Mouse (Mus musculus) midbrain, postnatal 0 days (tissue): ENCODE data around the gene Tnfaip2. TPM values are rescaled to one million over a fixed set of nuclear protein-coding genes. Genes with fewer than 3 reads are reported as not detected.

ENCODE experiments used
- ATAC-seq: fragments of 200-750 bp; cut with Nextera tagmentation; 2 replicates; pipeline ENCODE4 v1.8.0; 2017; ENCODE audit warnings: moderate number of reproducible peaks, mild to moderate bottlenecking, moderate TSS enrichment, moderate library complexity; ENCODE audit not compliant: low FRiP score
- DNase-seq: peaks from one replicate; pipeline ENCODE4 v3.0.0-alpha.2; 2015; ENCODE audit warnings: low spot score
- H3K27ac ChIP-seq: fragments of 300-500 bp; sonication (generic); 2 replicates; pipeline ENCODE4 v1.5.1; 2014; ENCODE audit warnings: low read depth, mild to moderate bottlenecking, low read length, mixed read lengths
- H3K27me3 ChIP-seq: fragments of 300-500 bp; sonication (generic); 2 replicates; pipeline ENCODE4 v1.6.1; 2014; ENCODE audit warnings: low read length, control low read depth, mixed read lengths; ENCODE audit not compliant: insufficient read depth
- H3K36me3 ChIP-seq: fragments of 300-500 bp; sonication (generic); 2 replicates; pipeline ENCODE4 v1.6.1; 2014; ENCODE audit warnings: low read length, control low read depth, mixed read lengths; ENCODE audit not compliant: insufficient read depth
- H3K4me1 ChIP-seq: fragments of 300-500 bp; sonication (generic); 2 replicates; pipeline ENCODE4 v1.6.1; 2014; ENCODE audit warnings: mild to moderate bottlenecking, control low read depth, antibody characterized with exemption, low read length, mixed read lengths; ENCODE audit not compliant: insufficient read depth
- H3K4me2 ChIP-seq: fragments of 300-500 bp; sonication (generic); 2 replicates; pipeline ENCODE4 v1.6.1; 2014; ENCODE audit warnings: low read depth, mild to moderate bottlenecking, low read length, mixed read lengths; ENCODE audit not compliant: poor library complexity, severe bottlenecking
- H3K4me3 ChIP-seq: fragments of 300-500 bp; sonication (generic); 2 replicates; pipeline ENCODE4 v1.5.1; 2014; ENCODE audit warnings: low read depth, mild to moderate bottlenecking, low read length, moderate library complexity
- H3K9ac ChIP-seq: fragments of 300-500 bp; sonication (generic); replicated peaks from 2 replicates; pipeline ENCODE4 v1.6.1; 2014; ENCODE audit warnings: mild to moderate bottlenecking, low read length, moderate library complexity, mixed read lengths; ENCODE audit not compliant: poor library complexity, severe bottlenecking
- H3K9me3 ChIP-seq: fragments of 300-500 bp; sonication (generic); 2 replicates; pipeline ENCODE4 v1.6.1; 2016; ENCODE audit warnings: low read length, control low read depth
- CTCF ChIP-seq: IDR thresholded peaks from 2 replicates; pipeline ENCODE4 v1.5.1; 2016; ENCODE audit warnings: antibody characterized with exemption, mild to moderate bottlenecking
- WGBS: fragments of 180-500 bp; shearing (Covaris S2); extraction: QIAGEN DNeasy Blood & Tissue Kit; methylation state at CpG from one replicate; pipeline ENCODE4 v1.1.7; 2014; 5-methylcytosine and 5-hydroxymethylcytosine counted together
- polyA plus RNA-seq: library from polyadenylated mRNA; unstranded; fragments of >200 nt; fragmentation: Nextera tagmentation; extraction: Ambion mirVana; gene quantifications from 2 replicates; pipeline ENCODE4 v1.2.1, GENCODE M21; 2015
- total RNA-seq: library from RNA; depleted of rRNA; stranded (reverse); fragments of >200 nt; gene quantifications from 2 replicates; pipeline ENCODE4 v1.2.3, GENCODE M21; 2014

The Tnfaip2 gene
- total and polyA plus RNA-seq, 2 experiments from 2014 or later, result 0.38 to 1.5 TPM

DNA sequence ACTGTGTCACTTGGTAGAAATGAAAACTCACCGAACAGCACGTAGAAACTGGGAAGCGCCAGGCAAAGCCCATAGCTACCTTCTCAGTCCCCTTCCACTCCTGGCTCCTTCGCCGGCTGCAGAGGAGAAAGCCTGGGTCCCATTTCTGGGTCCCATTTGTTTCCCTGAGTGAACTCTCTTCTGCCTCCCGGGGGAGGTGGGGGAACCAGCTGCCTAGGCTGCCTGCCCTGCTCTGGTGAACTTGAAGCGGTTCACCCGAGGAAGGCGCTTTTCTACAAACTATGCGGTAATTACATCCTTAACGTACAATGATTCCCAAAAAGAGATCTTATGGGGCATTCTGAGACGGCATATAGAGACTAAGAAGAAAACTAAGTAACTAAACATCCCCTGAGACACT is 44.2 kb downstream of the Tnfaip2 start:
- Histone ChIP-seq H3K9ac (no peak overlapping the region), H3K9me3 (no peaks in the 10 kb centered on the region), H3K36me3 (no peaks in the 10 kb centered on the region), H3K27me3 (peaks cover 31% of the 10 kb centered on the region), H3K4me3 (no peak overlapping the region), H3K27ac (no peak overlapping the region), H3K4me1 (no peaks in the 10 kb centered on the region), H3K4me2 (peak overlapping the region; percentile 49; the same call in 1 of the 2 replicates)
- DNase-seq, result no peak
- no peak for TF ChIP-seq CTCF
- WGBS, result 10% methylated on average over 12 of the region's 12 CpGs
- no peak for ATAC-seq

GRCm38 (mm10) chr12:111489261-111489865 is 47.1 kb downstream of the Tnfaip2 start:
- H3K27me3 ChIP-seq, result peaks cover 23% of the 10 kb centered on the region
- no peaks in the 10 kb centered on the region for H3K4me1 ChIP-seq
- H3K9ac ChIP-seq, result no peak overlapping the region
- no peak for TF ChIP-seq CTCF
- no peak for DNase-seq
- H3K9me3 ChIP-seq, result no peaks in the 10 kb centered on the region
- no peak for ATAC-seq
- H3K4me2 ChIP-seq, result no peak overlapping the region
- no peak overlapping the region for H3K27ac ChIP-seq
- H3K4me3 ChIP-seq, result no peak overlapping the region
- no peaks in the 10 kb centered on the region for H3K36me3 ChIP-seq
- WGBS, result 76% methylated on average over 11 of the region's 11 CpGs

DNA sequence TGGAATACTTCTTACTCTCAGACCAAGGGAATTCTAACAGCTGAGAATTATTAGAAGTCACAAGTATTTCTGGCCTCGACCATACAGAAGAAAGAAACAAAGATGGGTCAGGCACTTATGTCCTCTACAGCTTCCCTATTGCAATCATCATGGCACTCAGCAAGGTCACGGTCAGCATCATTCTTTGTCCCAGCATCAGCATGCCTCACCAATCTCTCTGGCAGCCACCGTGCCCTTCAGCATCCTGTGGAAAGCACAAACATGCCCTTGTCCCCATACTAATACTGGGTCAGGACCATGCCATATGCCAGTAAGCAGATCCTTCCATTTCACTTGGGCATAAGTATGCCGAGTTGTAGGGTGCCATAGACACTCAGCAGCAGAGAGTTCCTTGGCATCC is 52.7 kb downstream of the Tnfaip2 start:
- H3K27me3 ChIP-seq, result no peaks in the 10 kb centered on the region
- no peaks in the 10 kb centered on the region for H3K36me3 ChIP-seq
- no peak for DNase-seq
- H3K4me3 ChIP-seq, result no peak overlapping the region
- WGBS, result 74% methylated on average over 4 of the region's 4 CpGs
- H3K4me2 ChIP-seq, result no peak overlapping the region
- H3K27ac ChIP-seq, result no peak overlapping the region
- H3K9me3 ChIP-seq, result no peaks in the 10 kb centered on the region
- ATAC-seq, result no peak
- no peaks in the 10 kb centered on the region for H3K4me1 ChIP-seq
- no peak overlapping the region for H3K9ac ChIP-seq
- TF ChIP-seq CTCF, result no peak

DNA sequence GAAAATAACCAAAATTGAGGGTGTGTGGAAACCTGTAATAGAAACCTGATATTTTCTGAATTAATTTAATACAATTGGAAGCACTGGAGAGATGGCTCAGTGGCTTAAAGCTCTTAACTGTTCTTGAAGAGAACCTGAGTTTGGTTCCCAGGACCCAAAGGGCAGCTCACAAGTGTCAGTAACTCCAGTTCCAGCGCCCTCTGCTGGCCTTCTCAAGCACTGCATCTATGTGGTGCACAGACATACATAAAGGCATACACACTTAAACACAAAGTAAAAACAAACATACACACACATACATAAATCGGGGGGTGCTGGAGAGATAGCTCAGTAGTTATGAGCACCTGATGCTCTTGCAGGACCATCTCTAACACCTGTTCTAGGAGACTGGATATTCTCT is 54.8 kb downstream of the Tnfaip2 start:
- Histone ChIP-seq H3K4me2 (no peak overlapping the region), H3K9me3 (no peaks in the 10 kb centered on the region), H3K4me1 (no peaks in the 10 kb centered on the region), H3K4me3 (no peak overlapping the region), H3K36me3 (no peaks in the 10 kb centered on the region), H3K9ac (no peak overlapping the region), H3K27ac (no peak overlapping the region), H3K27me3 (no peaks in the 10 kb centered on the region)
- TF ChIP-seq CTCF, result peak; percentile 54
- no peak for DNase-seq
- WGBS, result 52% methylated on average over 2 of the region's 2 CpGs
- no peak for ATAC-seq

GRCm38 (mm10) chr12:111499617-111500016 is 57.3 kb downstream of the Tnfaip2 start:
- peak; percentile 64 for DNase-seq
- Histone ChIP-seq H3K36me3 (no peaks in the 10 kb centered on the region), H3K4me1 (no peaks in the 10 kb centered on the region), H3K4me2 (no peak overlapping the region), H3K4me3 (no peak overlapping the region), H3K27ac (0 out of 2 replicates have a peak overlapping the region, but pooled peaks have one; percentile 18), H3K27me3 (no peaks in the 10 kb centered on the region), H3K9me3 (no peaks in the 10 kb centered on the region), H3K9ac (no peak overlapping the region)
- no peak for ATAC-seq
- TF ChIP-seq CTCF, result 0 out of 2 replicates have a peak, but pooled peaks have one; percentile 12
- WGBS, result 37% methylated on average over 5 of the region's 5 CpGs

DNA sequence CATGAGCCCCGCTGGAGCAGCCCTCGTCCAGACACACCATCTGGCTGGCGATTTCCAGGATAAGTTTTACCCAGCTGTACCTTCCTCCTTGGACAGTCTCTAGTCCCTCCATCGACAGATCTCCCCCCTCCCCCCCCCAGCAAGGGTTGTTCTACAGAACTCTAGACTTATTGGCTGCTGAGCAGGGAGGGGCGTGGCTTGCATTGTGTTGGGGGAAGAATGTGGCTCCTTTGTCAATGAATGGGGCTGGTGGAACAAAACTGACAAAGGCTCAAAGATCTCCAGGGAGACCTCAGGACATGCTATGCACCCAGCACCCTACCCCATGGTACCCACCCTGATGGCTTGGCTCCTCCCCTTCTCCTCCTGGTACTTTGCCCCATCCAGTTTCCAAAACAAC is 58.5 kb downstream of the Tnfaip2 start:
- peak overlapping the region; percentile 43; the same call in 1 of the 2 replicates for H3K27ac ChIP-seq
- 16% methylated on average over 5 of the region's 5 CpGs for WGBS

More for the DNA sequence above, 58.5 kb downstream of the Tnfaip2 start:
- DNase-seq, result peak; percentile 79
- Histone ChIP-seq H3K4me2 (no peak overlapping the region), H3K4me3 (no peak overlapping the region), H3K4me1 (no peaks in the 10 kb centered on the region), H3K9me3 (no peaks in the 10 kb centered on the region), H3K9ac (no peak overlapping the region), H3K27me3 (no peaks in the 10 kb centered on the region), H3K36me3 (no peaks in the 10 kb centered on the region)
- no peak for TF ChIP-seq CTCF
- ATAC-seq, result peak; percentile 65
